15 mouse cellular contexts compared by ENCODE assay signal in the genomic region with DNA sequence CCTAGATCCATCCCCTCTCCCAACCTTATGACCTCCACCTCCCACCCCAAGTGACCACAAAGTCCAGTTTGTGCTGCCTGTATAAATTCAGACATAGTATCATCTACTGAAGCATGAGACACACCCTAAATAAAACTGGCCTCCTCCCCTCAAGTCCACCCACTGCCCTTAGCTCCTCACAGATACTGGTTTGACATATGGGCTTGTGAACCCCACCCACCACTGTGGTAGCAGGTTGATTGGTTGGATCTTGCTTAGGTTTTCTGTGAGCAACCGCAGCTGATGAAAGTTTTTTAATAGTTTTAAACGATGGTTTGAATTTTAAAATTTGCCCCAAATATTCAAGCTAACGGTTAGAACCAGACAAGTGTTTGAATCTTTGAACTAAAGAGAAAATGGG. TPM values are rescaled to one million over a fixed set of nuclear protein-coding genes. Genes with fewer than 3 reads are reported as not detected.
DNase-seq lines count a peak whose midpoint lies in the region; ATAC-seq and TF ChIP-seq lines count a peak whose summit lies in the region.
"Had no signal": no experiment of that assay in that cellular context is flagged by ENCODE, and none has a peak within 500 bp of the region (broad histone marks: within the 10 kb centered on the region; RNA-seq: fewer than 3 reads in every experiment).

No protein-coding gene starts in this region.

- DNase-seq in cerebellum, adult 9-10 months, result peak; percentile 11
- DNase-seq in cerebellum, postnatal 14 days, result no peak
- peak; percentile 30 for DNase-seq in CD4-positive helper T cell, adult 2 months (ENCODE audit: low read depth, low spot score)
- peak; percentile 39 to 51 (median 44) for DNase-seq in liver, embryonic 14.5 days (ENCODE audit: low read depth in 3 of 3, low spot score in 3 of 3)
- no peak for DNase-seq in adipocyte (ENCODE audit: low spot score)
- DNase-seq in heart, postnatal 14 days, result no peak
- no peak for DNase-seq in layer of hippocampus, postnatal 36 days

- peak overlapping the region; percentile 43; the same call in 1 of the 2 replicates for H3K27ac ChIP-seq in liver, embryonic 14.5 days
- H3K27ac ChIP-seq: kidney, embryonic 15.5 days; neural tube, embryonic 13.5 days had no signal

- H3K36me3 ChIP-seq in erythroblast, embryonic 14.5 days (ENCODE audit: control insufficient read depth), result peaks cover 14% of the 10 kb centered on the region
- H3K36me3 ChIP-seq in liver, embryonic 14.5 days (replicated peaks; ENCODE audit: control insufficient read depth, insufficient read depth, low read depth), result no peaks in the 10 kb centered on the region
- H3K36me3 ChIP-seq: heart, embryonic 10.5 days; hindbrain, embryonic 15.5 days; kidney, embryonic 15.5 days; limb, embryonic 15.5 days; midbrain, embryonic 15.5 days; neural tube, embryonic 13.5 days had no signal

- TF ChIP-seq CTCF in liver, embryonic 14.5 days (IDR thresholded peaks at IDR 0.05; ENCODE audit: low read depth), result no peak

- H3K4me1 ChIP-seq in erythroblast, embryonic 14.5 days (ENCODE audit: control insufficient read depth), result peaks cover 38% of the 10 kb centered on the region
- H3K4me1 ChIP-seq in liver, embryonic 14.5 days (replicated peaks; ENCODE audit: control insufficient read depth in 2 of 2, insufficient read depth in 2 of 2, low read length in 1 of 2), result peaks cover 12 to 14% of the 10 kb centered on the region in 2 experiments
- H3K4me1 ChIP-seq: heart, embryonic 10.5 days; limb, embryonic 15.5 days had no signal

- peak; percentile 25 for ATAC-seq in liver, embryonic 14.5 days (ENCODE audit: insufficient read depth)

- TF ChIP-seq EP300 in liver, embryonic 14.5 days (IDR thresholded peaks at IDR 0.05; ENCODE audit: low read depth), result no peak

- no peaks in the 10 kb centered on the region for H3K9me3 ChIP-seq in erythroblast, embryonic 14.5 days (ENCODE audit: control insufficient read depth, low read length)
- H3K9me3 ChIP-seq in liver, embryonic 14.5 days (ENCODE audit: control insufficient read depth, low read length), result no peaks in the 10 kb centered on the region
- H3K9me3 ChIP-seq: heart, embryonic 10.5 days; hindbrain, embryonic 15.5 days; kidney, embryonic 15.5 days; limb, embryonic 15.5 days; midbrain, embryonic 15.5 days; neural tube, embryonic 13.5 days had no signal

- 65% methylated on average over 3 of the region's 3 CpGs for WGBS in liver, embryonic 14.5 days (ENCODE audit: insufficient replicate concordance)

- intact Hi-C loops in heart, postnatal 14 days (cut with DNase I), result no loop called here

- H3K27me3 ChIP-seq in erythroblast, embryonic 14.5 days (ENCODE audit: control insufficient read depth), result no peaks in the 10 kb centered on the region
- no peaks in the 10 kb centered on the region for H3K27me3 ChIP-seq in liver, embryonic 14.5 days (ENCODE audit: control insufficient read depth, insufficient read depth, low read length)
- H3K27me3 ChIP-seq: hindbrain, embryonic 15.5 days; kidney, embryonic 15.5 days; limb, embryonic 15.5 days; midbrain, embryonic 15.5 days; neural tube, embryonic 13.5 days; Patski had no signal

- H3K4me2 ChIP-seq in liver, embryonic 14.5 days (ENCODE audit: low read depth), result peak overlapping the region; percentile 21

- peak overlapping the region; percentile 16; the same call in 1 of the 2 replicates for H3K9ac ChIP-seq in liver, embryonic 14.5 days (replicated peaks)
- H3K9ac ChIP-seq: kidney, embryonic 15.5 days; limb, embryonic 15.5 days had no signal

- H3K4me3 ChIP-seq in erythroblast, embryonic 14.5 days (replicated peaks), result peak overlapping the region; percentile 7
- no peak overlapping the region for H3K4me3 ChIP-seq in liver, embryonic 14.5 days (ENCODE audit: insufficient read depth in 1 of 2, low read depth in 2 of 2, low read length in 2 of 2)

RNA-seq across cellular contexts. Expression of a gene that starts 13.7 kb away (rescaled TPM):
- polyA plus RNA-seq in erythroblast, embryonic 14.5 days (2012), result 0.70 and 0.81 TPM in 2 replicates
- 9.0 and 15.9 TPM in 2 replicates for polyA plus RNA-seq in liver, embryonic 14.5 days (2012; rRNA removed)
- 21.3 and 24.7 TPM in 2 replicates for polyA plus RNA-seq in liver, embryonic 14.5 days (2014; fragmentation: Nextera tagmentation; extraction: Ambion mirVana)
- 10 to 100 TPM; 17.7 to 19.0 TPM for total RNA-seq in heart, postnatal 14 days (2021)
- total RNA-seq in layer of hippocampus, postnatal 36 days (2021), result 10 to 100 TPM; 27.9 to 31.2 TPM

Comparison
In these comparisons a context has a peak if more than half of its experiments do, and no peak if none do; other contexts are left out.
1. DNase-seq: peak in cerebellum, adult 9-10 months (single experiment), CD4-positive helper T cell, adult 2 months (single experiment) and liver, embryonic 14.5 days (3 of 3); none in cerebellum, postnatal 14 days (0 of 2), adipocyte (single experiment), heart, postnatal 14 days (0 of 2) and layer of hippocampus, postnatal 36 days (0 of 2).